Mouse (Mus musculus): ENCODE measurements around the gene Fat4. TPM values are rescaled to one million over a fixed set of nuclear protein-coding genes. Genes with fewer than 3 reads are reported as not detected.

The Fat4 gene
- polyA plus RNA-seq, 1 experiment from 2014 or later: 22.9 TPM

GRCm38 (mm10) chr3:38954196-38954595 lies 67.5 kb downstream of the Fat4 start:
- Histone ChIP-seq H3K4me2 (replicated peaks; ENCODE audit: low read depth, low read length) (no peak overlapping the region), H3K27me3 (ENCODE audit: control insufficient read depth, insufficient read depth, low read length) (no peaks in the 10 kb centered on the region), H3K36me3 (ENCODE audit: control insufficient read depth, insufficient read depth, low read length) (peaks cover 34% of the 10 kb centered on the region), H3K27ac (ENCODE audit: low read length) (no peak overlapping the region), H3K4me1 (ENCODE audit: control insufficient read depth, insufficient read depth, low read length) (no peaks in the 10 kb centered on the region), H3K9me3 (ENCODE audit: control insufficient read depth, low read depth, low read length) (no peaks in the 10 kb centered on the region), H3K4me3 (ENCODE audit: low read depth, low read length) (no peak overlapping the region), H3K9ac (replicated peaks; ENCODE audit: low read depth, low read length) (no peak overlapping the region)
- no peak for ATAC-seq (ENCODE audit: insufficient number of reproducible peaks, insufficient read depth, low FRiP score, low read depth)
- 51% methylated on average over 3 of the region's 3 CpGs for WGBS

GRCm38 (mm10) chr3:38956012-38956648 lies 69.4 kb downstream of the Fat4 start:
- Histone ChIP-seq H3K4me3 (ENCODE audit: low read depth, low read length) (no peak overlapping the region), H3K4me2 (replicated peaks; ENCODE audit: low read depth, low read length) (no peak overlapping the region), H3K27me3 (ENCODE audit: control insufficient read depth, insufficient read depth, low read length) (no peaks in the 10 kb centered on the region), H3K4me1 (ENCODE audit: control insufficient read depth, insufficient read depth, low read length) (no peaks in the 10 kb centered on the region), H3K27ac (ENCODE audit: low read length) (no peak overlapping the region), H3K9me3 (ENCODE audit: control insufficient read depth, low read depth, low read length) (no peaks in the 10 kb centered on the region), H3K36me3 (ENCODE audit: control insufficient read depth, insufficient read depth, low read length) (peaks cover 30% of the 10 kb centered on the region), H3K9ac (replicated peaks; ENCODE audit: low read depth, low read length) (no peak overlapping the region)
- WGBS: 47% methylated on average over 9 of the region's 9 CpGs
- no peak for ATAC-seq (ENCODE audit: insufficient number of reproducible peaks, insufficient read depth, low FRiP score, low read depth)

- peaks cover 29% of the 10 kb centered on the region for H3K36me3 ChIP-seq (ENCODE audit: control insufficient read depth, insufficient read depth, low read length)
- no peak overlapping the region for H3K27ac ChIP-seq (ENCODE audit: low read length)
- H3K9me3 ChIP-seq (ENCODE audit: control insufficient read depth, low read depth, low read length): no peaks in the 10 kb centered on the region
- H3K9ac ChIP-seq (replicated peaks; ENCODE audit: low read depth, low read length): no peak overlapping the region
- H3K4me2 ChIP-seq (replicated peaks; ENCODE audit: low read depth, low read length): no peak overlapping the region
- no peak overlapping the region for H3K4me3 ChIP-seq (ENCODE audit: low read depth, low read length)
- ATAC-seq (ENCODE audit: insufficient number of reproducible peaks, insufficient read depth, low FRiP score, low read depth): no peak
- no peaks in the 10 kb centered on the region for H3K27me3 ChIP-seq (ENCODE audit: control insufficient read depth, insufficient read depth, low read length)
- H3K4me1 ChIP-seq (ENCODE audit: control insufficient read depth, insufficient read depth, low read length): no peaks in the 10 kb centered on the region
- 93% methylated on average over 11 of the region's 11 CpGs for WGBS
Measured at GRCm38 (mm10) chr3:38957186-38957585, 70.4 kb downstream of the Fat4 start.

- Histone ChIP-seq H3K4me3 (ENCODE audit: low read depth, low read length) (no peak overlapping the region), H3K9ac (replicated peaks; ENCODE audit: low read depth, low read length) (no peak overlapping the region), H3K27me3 (ENCODE audit: control insufficient read depth, insufficient read depth, low read length) (no peaks in the 10 kb centered on the region), H3K4me1 (ENCODE audit: control insufficient read depth, insufficient read depth, low read length) (no peaks in the 10 kb centered on the region), H3K36me3 (ENCODE audit: control insufficient read depth, insufficient read depth, low read length) (peaks cover 24% of the 10 kb centered on the region), H3K4me2 (replicated peaks; ENCODE audit: low read depth, low read length) (no peak overlapping the region), H3K9me3 (ENCODE audit: control insufficient read depth, low read depth, low read length) (no peaks in the 10 kb centered on the region), H3K27ac (ENCODE audit: low read length) (no peak overlapping the region)
- ATAC-seq (ENCODE audit: insufficient number of reproducible peaks, insufficient read depth, low FRiP score, low read depth): no peak
- 67% methylated on average over 6 of the region's 6 CpGs for WGBS
Measured at GRCm38 (mm10) chr3:38962328-38962727, 75.6 kb downstream of the Fat4 start.

- no peaks in the 10 kb centered on the region for H3K27me3 ChIP-seq (ENCODE audit: control insufficient read depth, insufficient read depth, low read length)
- H3K9ac ChIP-seq (replicated peaks; ENCODE audit: low read depth, low read length): no peak overlapping the region
- H3K4me2 ChIP-seq (replicated peaks; ENCODE audit: low read depth, low read length): no peak overlapping the region
- H3K4me3 ChIP-seq (ENCODE audit: low read depth, low read length): no peak overlapping the region
- H3K9me3 ChIP-seq (ENCODE audit: control insufficient read depth, low read depth, low read length): no peaks in the 10 kb centered on the region
- no peak overlapping the region for H3K27ac ChIP-seq (ENCODE audit: low read length)
- H3K4me1 ChIP-seq (ENCODE audit: control insufficient read depth, insufficient read depth, low read length): no peaks in the 10 kb centered on the region
- ATAC-seq (ENCODE audit: insufficient number of reproducible peaks, insufficient read depth, low FRiP score, low read depth): no peak
- peaks cover 11% of the 10 kb centered on the region; the same call in 1 of the 2 replicates for H3K36me3 ChIP-seq (ENCODE audit: control insufficient read depth, insufficient read depth, low read length)
Measured at GRCm38 (mm10) chr3:38967480-38967879, 80.7 kb downstream of the Fat4 start.

GRCm38 (mm10) chr3:38986379-38986778 lies 99.6 kb downstream of the Fat4 start:
- ATAC-seq (ENCODE audit: insufficient number of reproducible peaks, insufficient read depth, low FRiP score, low read depth): no peak
- no peak overlapping the region for H3K9ac ChIP-seq (replicated peaks; ENCODE audit: low read depth, low read length)
- no peaks in the 10 kb centered on the region for H3K27me3 ChIP-seq (ENCODE audit: control insufficient read depth, insufficient read depth, low read length)
- H3K4me3 ChIP-seq (ENCODE audit: low read depth, low read length): no peak overlapping the region
- H3K4me2 ChIP-seq (replicated peaks; ENCODE audit: low read depth, low read length): no peak overlapping the region
- no peak overlapping the region for H3K27ac ChIP-seq (ENCODE audit: low read length)
- H3K36me3 ChIP-seq (ENCODE audit: control insufficient read depth, insufficient read depth, low read length): peaks cover 22% of the 10 kb centered on the region
- H3K9me3 ChIP-seq (ENCODE audit: control insufficient read depth, low read depth, low read length): no peaks in the 10 kb centered on the region
- H3K4me1 ChIP-seq (ENCODE audit: control insufficient read depth, insufficient read depth, low read length): no peaks in the 10 kb centered on the region

- WGBS: 75% methylated on average over 3 of the region's 3 CpGs
- Histone ChIP-seq H3K27ac (ENCODE audit: low read length) (no peak overlapping the region), H3K4me1 (ENCODE audit: control insufficient read depth, insufficient read depth, low read length) (no peaks in the 10 kb centered on the region), H3K9me3 (ENCODE audit: control insufficient read depth, low read depth, low read length) (no peaks in the 10 kb centered on the region), H3K9ac (replicated peaks; ENCODE audit: low read depth, low read length) (no peak overlapping the region), H3K36me3 (ENCODE audit: control insufficient read depth, insufficient read depth, low read length) (peaks cover 3% of the 10 kb centered on the region; the same call in 1 of the 2 replicates), H3K4me2 (replicated peaks; ENCODE audit: low read depth, low read length) (no peak overlapping the region), H3K4me3 (ENCODE audit: low read depth, low read length) (no peak overlapping the region), H3K27me3 (ENCODE audit: control insufficient read depth, insufficient read depth, low read length) (no peaks in the 10 kb centered on the region)
- ATAC-seq (ENCODE audit: insufficient number of reproducible peaks, insufficient read depth, low FRiP score, low read depth): no peak
Measured at GRCm38 (mm10) chr3:38989181-38989580, 102.4 kb downstream of the Fat4 start.

GRCm38 (mm10) chr3:39000011-39000410 lies 113.3 kb downstream of the Fat4 start:
- peaks cover 34% of the 10 kb centered on the region for H3K36me3 ChIP-seq (ENCODE audit: control insufficient read depth, insufficient read depth, low read length)
- 79% methylated on average over 3 of the region's 3 CpGs for WGBS
- ATAC-seq (ENCODE audit: insufficient number of reproducible peaks, insufficient read depth, low FRiP score, low read depth): no peak
- no peak overlapping the region for H3K4me3 ChIP-seq (ENCODE audit: low read depth, low read length)
- no peak overlapping the region for H3K27ac ChIP-seq (ENCODE audit: low read length)
- H3K27me3 ChIP-seq (ENCODE audit: control insufficient read depth, insufficient read depth, low read length): no peaks in the 10 kb centered on the region
- no peaks in the 10 kb centered on the region for H3K9me3 ChIP-seq (ENCODE audit: control insufficient read depth, low read depth, low read length)
- H3K4me1 ChIP-seq (ENCODE audit: control insufficient read depth, insufficient read depth, low read length): no peaks in the 10 kb centered on the region
- H3K9ac ChIP-seq (replicated peaks; ENCODE audit: low read depth, low read length): no peak overlapping the region
- H3K4me2 ChIP-seq (replicated peaks; ENCODE audit: low read depth, low read length): no peak overlapping the region

- Histone ChIP-seq H3K4me1 (ENCODE audit: control insufficient read depth, insufficient read depth, low read length) (no peaks in the 10 kb centered on the region), H3K27me3 (ENCODE audit: control insufficient read depth, insufficient read depth, low read length) (no peaks in the 10 kb centered on the region), H3K27ac (ENCODE audit: low read length) (no peak overlapping the region), H3K36me3 (ENCODE audit: control insufficient read depth, insufficient read depth, low read length) (peaks cover 36% of the 10 kb centered on the region), H3K9ac (replicated peaks; ENCODE audit: low read depth, low read length) (no peak overlapping the region), H3K4me2 (replicated peaks; ENCODE audit: low read depth, low read length) (no peak overlapping the region), H3K4me3 (ENCODE audit: low read depth, low read length) (no peak overlapping the region), H3K9me3 (ENCODE audit: control insufficient read depth, low read depth, low read length) (no peaks in the 10 kb centered on the region)
- no peak for ATAC-seq (ENCODE audit: insufficient number of reproducible peaks, insufficient read depth, low FRiP score, low read depth)
- WGBS: 80% methylated on average over 7 of the region's 7 CpGs
Measured at GRCm38 (mm10) chr3:39010544-39010943, 123.8 kb downstream of the Fat4 start.
